Mouse (Mus musculus): ENCODE measurements around the gene 9330159F19Rik. TPM values are rescaled to one million over a fixed set of nuclear protein-coding genes. Genes with fewer than 3 reads are reported as not detected.

The 9330159F19Rik gene
- polyA plus RNA-seq (2012) = not detected in 2 replicates

GRCm38 (mm10) chr10:29211453-29211852, at the start of gene 9330159F19Rik:
9330159F19Rik (plus strand) TSS chr10:29211606.
- Histone ChIP-seq H3K4me1 (ENCODE audit: control insufficient read depth) (no peaks in the 10 kb centered on the region), H3K27me3 (ENCODE audit: control insufficient read depth) (no peaks in the 10 kb centered on the region), H3K36me3 (ENCODE audit: control insufficient read depth) (no peaks in the 10 kb centered on the region), H3K4me3 (replicated peaks) (no peak within 1 kb of the TSS), H3K9me3 (ENCODE audit: control insufficient read depth, low read length) (no peaks in the 10 kb centered on the region)
- no peak for TF ChIP-seq TAL1 (IDR thresholded peaks at IDR 0.05; ENCODE audit: low read length)
- no peak for TF ChIP-seq GATA1 (IDR thresholded peaks at IDR 0.05; ENCODE audit: low read length)

GRCm38 (mm10) chr10:29161664-29162063, 49.7 kb upstream of the 9330159F19Rik start:
- no peaks in the 10 kb centered on the region for H3K27me3 ChIP-seq (ENCODE audit: control insufficient read depth)
- no peak overlapping the region for H3K4me3 ChIP-seq (replicated peaks)
- no peaks in the 10 kb centered on the region for H3K4me1 ChIP-seq (ENCODE audit: control insufficient read depth)
- no peaks in the 10 kb centered on the region for H3K36me3 ChIP-seq (ENCODE audit: control insufficient read depth)
- TF ChIP-seq GATA1 (IDR thresholded peaks at IDR 0.05; ENCODE audit: low read length) (no peak), TAL1 (IDR thresholded peaks at IDR 0.05; ENCODE audit: low read length) (no peak)
- H3K9me3 ChIP-seq (ENCODE audit: control insufficient read depth, low read length) = no peaks in the 10 kb centered on the region

- no peak for TF ChIP-seq GATA1 (IDR thresholded peaks at IDR 0.05; ENCODE audit: low read length)
- TF ChIP-seq TAL1 (IDR thresholded peaks at IDR 0.05; ENCODE audit: low read length) = no peak
- no peaks in the 10 kb centered on the region for H3K9me3 ChIP-seq (ENCODE audit: control insufficient read depth, low read length)
- no peaks in the 10 kb centered on the region for H3K36me3 ChIP-seq (ENCODE audit: control insufficient read depth)
- no peaks in the 10 kb centered on the region for H3K4me1 ChIP-seq (ENCODE audit: control insufficient read depth)
- no peak overlapping the region for H3K4me3 ChIP-seq (replicated peaks)
- H3K27me3 ChIP-seq (ENCODE audit: control insufficient read depth) = no peaks in the 10 kb centered on the region
These were observed 37.6 kb upstream of the 9330159F19Rik start for GRCm38 (mm10) chr10:29173778-29174177.

GRCm38 (mm10) chr10:29175656-29176055, 35.8 kb upstream of the 9330159F19Rik start:
- Histone ChIP-seq H3K4me1 (ENCODE audit: control insufficient read depth) (no peaks in the 10 kb centered on the region), H3K27me3 (ENCODE audit: control insufficient read depth) (no peaks in the 10 kb centered on the region), H3K4me3 (replicated peaks) (no peak overlapping the region), H3K9me3 (ENCODE audit: control insufficient read depth, low read length) (no peaks in the 10 kb centered on the region), H3K36me3 (ENCODE audit: control insufficient read depth) (no peaks in the 10 kb centered on the region)
- TF ChIP-seq GATA1 (IDR thresholded peaks at IDR 0.05; ENCODE audit: low read length) (no peak), TAL1 (IDR thresholded peaks at IDR 0.05; ENCODE audit: low read length) (no peak)

GRCm38 (mm10) chr10:29176881-29177280, 34.5 kb upstream of the 9330159F19Rik start:
- no peaks in the 10 kb centered on the region for H3K9me3 ChIP-seq (ENCODE audit: control insufficient read depth, low read length)
- no peaks in the 10 kb centered on the region for H3K27me3 ChIP-seq (ENCODE audit: control insufficient read depth)
- TF ChIP-seq GATA1 (IDR thresholded peaks at IDR 0.05; ENCODE audit: low read length) = no peak
- no peak for TF ChIP-seq TAL1 (IDR thresholded peaks at IDR 0.05; ENCODE audit: low read length)
- no peak overlapping the region for H3K4me3 ChIP-seq (replicated peaks)
- H3K4me1 ChIP-seq (ENCODE audit: control insufficient read depth) = no peaks in the 10 kb centered on the region
- no peaks in the 10 kb centered on the region for H3K36me3 ChIP-seq (ENCODE audit: control insufficient read depth)

- no peaks in the 10 kb centered on the region for H3K27me3 ChIP-seq (ENCODE audit: control insufficient read depth)
- no peaks in the 10 kb centered on the region for H3K4me1 ChIP-seq (ENCODE audit: control insufficient read depth)
- no peaks in the 10 kb centered on the region for H3K36me3 ChIP-seq (ENCODE audit: control insufficient read depth)
- H3K4me3 ChIP-seq (replicated peaks) = no peak overlapping the region
- TF ChIP-seq GATA1 (IDR thresholded peaks at IDR 0.05; ENCODE audit: low read length) (no peak), TAL1 (IDR thresholded peaks at IDR 0.05; ENCODE audit: low read length) (no peak)
- H3K9me3 ChIP-seq (ENCODE audit: control insufficient read depth, low read length) = no peaks in the 10 kb centered on the region
These were observed 33.4 kb upstream of the 9330159F19Rik start for GRCm38 (mm10) chr10:29178003-29178402.

- Histone ChIP-seq H3K36me3 (ENCODE audit: control insufficient read depth) (no peaks in the 10 kb centered on the region), H3K27me3 (ENCODE audit: control insufficient read depth) (no peaks in the 10 kb centered on the region), H3K4me3 (replicated peaks) (no peak overlapping the region), H3K4me1 (ENCODE audit: control insufficient read depth) (no peaks in the 10 kb centered on the region), H3K9me3 (ENCODE audit: control insufficient read depth, low read length) (no peaks in the 10 kb centered on the region)
- no peak for TF ChIP-seq TAL1 (IDR thresholded peaks at IDR 0.05; ENCODE audit: low read length)
- no peak for TF ChIP-seq GATA1 (IDR thresholded peaks at IDR 0.05; ENCODE audit: low read length)
These were observed 31.2 kb upstream of the 9330159F19Rik start for GRCm38 (mm10) chr10:29180210-29180609.

GRCm38 (mm10) chr10:29181046-29181445, 30.4 kb upstream of the 9330159F19Rik start:
- TF ChIP-seq GATA1 (IDR thresholded peaks at IDR 0.05; ENCODE audit: low read length) (no peak), TAL1 (IDR thresholded peaks at IDR 0.05; ENCODE audit: low read length) (no peak)

GRCm38 (mm10) chr10:29193769-29194168, 17.6 kb upstream of the 9330159F19Rik start:
- Histone ChIP-seq H3K9me3 (ENCODE audit: control insufficient read depth, low read length) (peaks cover 15% of the 10 kb centered on the region), H3K27me3 (ENCODE audit: control insufficient read depth) (no peaks in the 10 kb centered on the region; the same call in 1 of the 2 replicates)

More at GRCm38 (mm10) chr10:29181046-29181445, 30.4 kb upstream of the 9330159F19Rik start:
- Histone ChIP-seq H3K36me3 (ENCODE audit: control insufficient read depth) (no peaks in the 10 kb centered on the region), H3K4me3 (replicated peaks) (no peak overlapping the region), H3K4me1 (ENCODE audit: control insufficient read depth) (no peaks in the 10 kb centered on the region), H3K9me3 (ENCODE audit: control insufficient read depth, low read length) (no peaks in the 10 kb centered on the region), H3K27me3 (ENCODE audit: control insufficient read depth) (no peaks in the 10 kb centered on the region)

GRCm38 (mm10) chr10:29196811-29197210, 14.6 kb upstream of the 9330159F19Rik start:
- Histone ChIP-seq H3K4me3 (replicated peaks) (no peak overlapping the region), H3K36me3 (ENCODE audit: control insufficient read depth) (no peaks in the 10 kb centered on the region), H3K27me3 (ENCODE audit: control insufficient read depth) (no peaks in the 10 kb centered on the region; the same call in 1 of the 2 replicates), H3K9me3 (ENCODE audit: control insufficient read depth, low read length) (peaks cover 15% of the 10 kb centered on the region), H3K4me1 (ENCODE audit: control insufficient read depth) (no peaks in the 10 kb centered on the region)
- TF ChIP-seq GATA1 (IDR thresholded peaks at IDR 0.05; ENCODE audit: low read length) (no peak), TAL1 (IDR thresholded peaks at IDR 0.05; ENCODE audit: low read length) (no peak)

More at GRCm38 (mm10) chr10:29193769-29194168, 17.6 kb upstream of the 9330159F19Rik start:
- Histone ChIP-seq H3K4me3 (replicated peaks) (no peak overlapping the region), H3K36me3 (ENCODE audit: control insufficient read depth) (no peaks in the 10 kb centered on the region), H3K4me1 (ENCODE audit: control insufficient read depth) (no peaks in the 10 kb centered on the region)
- TF ChIP-seq GATA1 (IDR thresholded peaks at IDR 0.05; ENCODE audit: low read length) = no peak
- no peak for TF ChIP-seq TAL1 (IDR thresholded peaks at IDR 0.05; ENCODE audit: low read length)
